Mouse (Mus musculus) midbrain, postnatal 0 days (tissue): ENCODE data around the gene Gpr158. TPM values are rescaled to one million over a fixed set of nuclear protein-coding genes. Genes with fewer than 3 reads are reported as not detected.

Experiments used
- ATAC-seq: fragments of 200-750 bp; cut with Nextera tagmentation; 2 replicates; pipeline ENCODE4 v1.8.0; 2017; ENCODE audit warnings: moderate number of reproducible peaks, mild to moderate bottlenecking, moderate TSS enrichment, moderate library complexity; ENCODE audit not compliant: low FRiP score
- DNase-seq: peaks from one replicate; pipeline ENCODE4 v3.0.0-alpha.2; 2015; ENCODE audit warnings: low spot score
- H3K27ac ChIP-seq: fragments of 300-500 bp; sonication (generic); 2 replicates; pipeline ENCODE4 v1.5.1; 2014; ENCODE audit warnings: low read depth, mild to moderate bottlenecking, low read length, mixed read lengths
- H3K27me3 ChIP-seq: fragments of 300-500 bp; sonication (generic); 2 replicates; pipeline ENCODE4 v1.6.1; 2014; ENCODE audit warnings: low read length, control low read depth, mixed read lengths; ENCODE audit not compliant: insufficient read depth
- H3K36me3 ChIP-seq: fragments of 300-500 bp; sonication (generic); 2 replicates; pipeline ENCODE4 v1.6.1; 2014; ENCODE audit warnings: low read length, control low read depth, mixed read lengths; ENCODE audit not compliant: insufficient read depth
- H3K4me1 ChIP-seq: fragments of 300-500 bp; sonication (generic); 2 replicates; pipeline ENCODE4 v1.6.1; 2014; ENCODE audit warnings: mild to moderate bottlenecking, control low read depth, antibody characterized with exemption, low read length, mixed read lengths; ENCODE audit not compliant: insufficient read depth
- H3K4me2 ChIP-seq: fragments of 300-500 bp; sonication (generic); 2 replicates; pipeline ENCODE4 v1.6.1; 2014; ENCODE audit warnings: low read depth, mild to moderate bottlenecking, low read length, mixed read lengths; ENCODE audit not compliant: poor library complexity, severe bottlenecking
- H3K4me3 ChIP-seq: fragments of 300-500 bp; sonication (generic); 2 replicates; pipeline ENCODE4 v1.5.1; 2014; ENCODE audit warnings: low read depth, mild to moderate bottlenecking, low read length, moderate library complexity
- H3K9ac ChIP-seq: fragments of 300-500 bp; sonication (generic); replicated peaks from 2 replicates; pipeline ENCODE4 v1.6.1; 2014; ENCODE audit warnings: mild to moderate bottlenecking, low read length, moderate library complexity, mixed read lengths; ENCODE audit not compliant: poor library complexity, severe bottlenecking
- H3K9me3 ChIP-seq: fragments of 300-500 bp; sonication (generic); 2 replicates; pipeline ENCODE4 v1.6.1; 2016; ENCODE audit warnings: low read length, control low read depth
- CTCF ChIP-seq: IDR thresholded peaks from 2 replicates; pipeline ENCODE4 v1.5.1; 2016; ENCODE audit warnings: antibody characterized with exemption, mild to moderate bottlenecking
- polyA plus RNA-seq: library from polyadenylated mRNA; unstranded; fragments of >200 nt; fragmentation: Nextera tagmentation; extraction: Ambion mirVana; gene quantifications from 2 replicates; pipeline ENCODE4 v1.2.1, GENCODE M21; 2015
- total RNA-seq: library from RNA; depleted of rRNA; stranded (reverse); fragments of >200 nt; gene quantifications from 2 replicates; pipeline ENCODE4 v1.2.3, GENCODE M21; 2014; rRNA removed

Gene Gpr158
- total and polyA plus RNA-seq, 2 experiments from 2014 or later: 4.1 to 19.7 TPM

DNA sequence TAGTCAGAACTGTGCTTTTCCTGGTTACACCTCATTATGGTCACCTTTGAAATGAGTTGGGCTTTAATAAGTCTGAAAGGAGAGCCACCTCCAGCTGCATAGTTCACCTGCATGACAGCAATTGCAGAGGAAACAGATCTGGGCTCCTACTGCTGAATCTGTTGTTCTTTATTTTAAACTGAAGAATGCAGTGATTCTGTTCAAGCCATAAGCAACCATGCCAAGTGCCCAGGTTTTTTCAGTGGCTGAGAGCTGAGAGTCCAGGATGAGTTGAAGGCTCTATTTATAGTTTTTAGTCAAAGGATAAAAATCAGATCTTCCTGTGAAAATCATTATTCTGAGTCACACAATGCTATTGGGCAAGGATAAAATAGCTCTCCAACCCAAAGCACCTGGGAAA lies 496.7 kb downstream of the Gpr158 start:
- no peak overlapping the region for H3K27ac ChIP-seq

More for the DNA sequence above, 496.7 kb downstream of the Gpr158 start:
- TF ChIP-seq CTCF: no peak
- H3K4me3 ChIP-seq: no peak overlapping the region
- no peaks in the 10 kb centered on the region for H3K9me3 ChIP-seq
- no peak overlapping the region for H3K4me2 ChIP-seq
- H3K9ac ChIP-seq: no peak overlapping the region
- no peaks in the 10 kb centered on the region for H3K36me3 ChIP-seq
- DNase-seq (no peak), ATAC-seq (no peak)
- H3K27me3 ChIP-seq: no peaks in the 10 kb centered on the region
- H3K4me1 ChIP-seq: no peaks in the 10 kb centered on the region

Other genes with a start within 250 kb of the Gpr158 start
- 3.4 and 6.2 TPM in 2 replicates for gene Enkur, start 162.2 kb upstream of the Gpr158 start, total RNA-seq
- 6.6 and 7.7 TPM in 2 replicates for gene Enkur, start 162.2 kb upstream of the Gpr158 start, polyA plus RNA-seq
- 18.2 and 22.6 TPM in 2 replicates for gene Thnsl1, start 161.8 kb upstream of the Gpr158 start, total RNA-seq
- gene Thnsl1, start 161.8 kb upstream of the Gpr158 start, polyA plus RNA-seq: 17.8 and 18.5 TPM in 2 replicates